Mouse (Mus musculus) layer of hippocampus, adult 2 months (tissue): Measurements from ENCODE around the gene Cfap161. TPM values are rescaled to one million over a fixed set of nuclear protein-coding genes. Genes with fewer than 3 reads are reported as not detected.
A peak's percentile ranks its signal among the peaks of the same experiment; 100 is the strongest.

ENCODE experiments used
- DNase-seq, 2 experiments: peaks; one replicate each; pipeline ENCODE4 v3.0.0; 2022; ENCODE audit warnings: low spot score in 2 of 2
- H3K27ac ChIP-seq: fragments of 200-600 bp; 2 replicates; pipeline ENCODE4 v1.8.1; 2022
- H3K4me3 ChIP-seq: fragments of 200-600 bp; 2 replicates; pipeline ENCODE4 v1.8.1; 2022; ENCODE audit warnings: mild to moderate bottlenecking
- CTCF ChIP-seq: fragments of 200-600 bp; conservative IDR thresholded peaks from 2 replicates; pipeline ENCODE4 v1.8.1; 2022; ENCODE audit warnings: antibody characterized with exemption, mild to moderate bottlenecking, moderate library complexity
- total RNA-seq, 2 experiments: library from RNA; stranded (reverse); gene quantifications; 2 replicates each; pipeline ENCODE4 v1.2.3; 2021

Cfap161 gene
- total RNA-seq, 2 experiments from 2014 or later, result 1.3 to 2.5 TPM

GRCm38 (mm10) chr7:83798004-83798403 lies 3.3 kb upstream of the Cfap161 start:
- TF ChIP-seq CTCF, result no peak
- Histone ChIP-seq H3K4me3 (no peak overlapping the region), H3K27ac (no peak overlapping the region)
- no peak for DNase-seq

GRCm38 (mm10) chr7:83796177-83796576 lies 1.5 kb upstream of the Cfap161 start:
- TF ChIP-seq CTCF, result no peak
- Histone ChIP-seq H3K27ac (peak overlapping the region; percentile 75), H3K4me3 (no peak overlapping the region)
- DNase-seq, result no peak

GRCm38 (mm10) chr7:83794006-83794683 lies 535 bp downstream of the Cfap161 start:
- TF ChIP-seq CTCF, result no peak
- H3K4me3 ChIP-seq, result no peak overlapping the region
- H3K27ac ChIP-seq, result no peak overlapping the region
- DNase-seq, result no peak

- DNase-seq, result no peak
- Histone ChIP-seq H3K4me3 (no peak overlapping the region), H3K27ac (no peak overlapping the region)
- no peak for TF ChIP-seq CTCF
These were observed 13.8 kb downstream of the Cfap161 start for GRCm38 (mm10) chr7:83780881-83781280.

GRCm38 (mm10) chr7:83780026-83780425 lies 14.7 kb downstream of the Cfap161 start:
- Histone ChIP-seq H3K4me3 (no peak overlapping the region), H3K27ac (no peak overlapping the region)
- no peak for DNase-seq
- TF ChIP-seq CTCF, result no peak

GRCm38 (mm10) chr7:83779028-83779427 lies 15.7 kb downstream of the Cfap161 start:
- Histone ChIP-seq H3K27ac (no peak overlapping the region), H3K4me3 (no peak overlapping the region)
- DNase-seq, result no peak
- TF ChIP-seq CTCF, result no peak

- H3K4me3 ChIP-seq, result no peak overlapping the region
- no peak for DNase-seq
- TF ChIP-seq CTCF, result no peak
- H3K27ac ChIP-seq, result no peak overlapping the region
These were observed 16.2 kb downstream of the Cfap161 start for GRCm38 (mm10) chr7:83778516-83778915.

- no peak overlapping the region for H3K27ac ChIP-seq
- peak; percentile 89 for TF ChIP-seq CTCF
- DNase-seq, result peak; percentile 41 to 53
- H3K4me3 ChIP-seq, result no peak overlapping the region
These were observed 20.0 kb downstream of the Cfap161 start for GRCm38 (mm10) chr7:83774721-83775120.

- DNase-seq, result no peak
- H3K4me3 ChIP-seq, result no peak overlapping the region
- TF ChIP-seq CTCF, result no peak
- H3K27ac ChIP-seq, result no peak overlapping the region; the same call in 1 of the 2 replicates
These were observed 31.0 kb downstream of the Cfap161 start for GRCm38 (mm10) chr7:83763674-83764073.

GRCm38 (mm10) chr7:83762336-83762735 lies 32.3 kb downstream of the Cfap161 start:
- H3K27ac ChIP-seq, result no peak overlapping the region
- no peak for TF ChIP-seq CTCF
- H3K4me3 ChIP-seq, result no peak overlapping the region
- no peak for DNase-seq

GRCm38 (mm10) chr7:83751055-83751454 lies 43.6 kb downstream of the Cfap161 start:
- Histone ChIP-seq H3K4me3 (no peak overlapping the region), H3K27ac (no peak overlapping the region)
- DNase-seq, result no peak
- TF ChIP-seq CTCF, result no peak

GRCm38 (mm10) chr7:83748405-83748804 lies 46.3 kb downstream of the Cfap161 start:
- no peak overlapping the region for H3K4me3 ChIP-seq
- H3K27ac ChIP-seq, result no peak overlapping the region
- no peak for DNase-seq
- no peak for TF ChIP-seq CTCF

- no peak for DNase-seq
- TF ChIP-seq CTCF, result no peak
- Histone ChIP-seq H3K4me3 (no peak overlapping the region), H3K27ac (no peak overlapping the region)
These were observed 48.5 kb downstream of the Cfap161 start for GRCm38 (mm10) chr7:83746107-83746687.
